Mouse (Mus musculus) heart, postnatal 10 days (tissue): Measurements from ENCODE around the gene Gfm1. TPM values are rescaled to one million over a fixed set of nuclear protein-coding genes. Genes with fewer than 3 reads are reported as not detected.

Source experiments
- DNase-seq, 2 experiments: peaks; one replicate each; pipeline ENCODE4 v3.0.0; 2021
- intact Hi-C: fragments of 180-260 bp; cut with DNase I; formaldehyde crosslinking; loops from one replicate; pipeline ENCODE4 v1.15.1; 2025
- total RNA-seq, 2 experiments: library from RNA; stranded (reverse); gene quantifications; 2 replicates each; pipeline ENCODE4 v1.2.3; 2021

Gfm1 gene
- total RNA-seq, 2 experiments from 2014 or later: 189 to 208 TPM

- no peak for DNase-seq
- intact Hi-C loops: no loop called here
Observed at GRCm38 (mm10) chr3:67493132-67493531, 63.2 kb downstream of the Gfm1 start.

- intact Hi-C loops: no loop called here
- DNase-seq: no peak
Observed at GRCm38 (mm10) chr3:67496310-67496709, 66.4 kb downstream of the Gfm1 start.

- no peak for DNase-seq
- intact Hi-C loops: no loop called here
Observed at GRCm38 (mm10) chr3:67497998-67498397, 68.1 kb downstream of the Gfm1 start.

DNA sequence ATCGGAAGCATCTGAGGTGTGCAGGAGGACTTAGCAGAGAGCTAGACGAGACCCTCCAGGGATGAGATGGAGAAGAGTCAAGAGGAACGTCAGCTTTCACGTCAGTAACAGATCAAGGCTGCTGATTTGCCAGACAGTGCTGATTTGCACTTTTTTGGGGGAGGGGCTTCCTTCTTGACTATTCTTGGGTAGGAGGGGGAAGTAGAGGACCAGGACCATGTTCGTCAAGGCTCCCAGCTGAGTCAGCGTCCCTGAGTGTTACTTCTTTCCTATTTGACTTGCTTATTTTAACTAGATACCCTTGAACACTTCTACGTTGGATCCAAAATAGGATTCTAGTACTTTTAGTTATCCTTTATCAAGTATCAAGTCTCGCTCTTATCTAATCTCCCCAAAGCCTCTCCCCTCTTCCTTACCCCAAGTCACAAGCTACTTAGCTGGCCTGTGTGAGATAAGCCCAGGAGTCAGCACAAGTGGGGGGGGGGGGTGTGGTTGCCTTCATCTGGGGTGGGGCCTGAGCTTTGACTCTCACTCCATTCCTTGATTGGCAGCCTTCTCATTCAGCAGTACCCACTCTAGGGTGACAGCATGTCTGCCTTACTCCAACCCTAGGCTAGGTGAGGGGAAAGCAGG is 69.0 kb downstream of the Gfm1 start:
- intact Hi-C loops: no loop called here
- DNase-seq: no peak

DNA sequence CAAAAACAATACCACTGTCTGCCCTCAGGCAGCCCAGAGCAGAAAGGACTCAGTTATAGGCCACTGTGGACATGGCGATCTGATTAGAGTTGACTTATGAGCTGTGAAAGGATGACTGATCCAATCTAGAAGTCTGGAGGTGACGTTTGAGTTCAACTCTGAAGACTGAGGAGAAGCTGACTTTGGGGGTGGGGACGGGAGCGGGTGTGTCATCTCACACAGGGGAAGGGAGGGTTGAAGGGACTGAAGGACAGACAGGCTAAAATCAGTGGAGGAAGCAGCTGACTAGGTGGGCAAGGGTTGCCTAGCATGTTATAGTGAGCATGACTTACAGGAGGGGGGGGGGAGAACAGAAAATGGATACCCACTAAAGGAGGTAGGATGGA is 69.5 kb downstream of the Gfm1 start:
- intact Hi-C loops: no loop called here

GRCm38 (mm10) chr3:67503878-67504277 is 74.0 kb downstream of the Gfm1 start:
- DNase-seq: no peak
- intact Hi-C loops: no loop called here

More for the DNA sequence above, 69.5 kb downstream of the Gfm1 start:
- DNase-seq: no peak

DNA sequence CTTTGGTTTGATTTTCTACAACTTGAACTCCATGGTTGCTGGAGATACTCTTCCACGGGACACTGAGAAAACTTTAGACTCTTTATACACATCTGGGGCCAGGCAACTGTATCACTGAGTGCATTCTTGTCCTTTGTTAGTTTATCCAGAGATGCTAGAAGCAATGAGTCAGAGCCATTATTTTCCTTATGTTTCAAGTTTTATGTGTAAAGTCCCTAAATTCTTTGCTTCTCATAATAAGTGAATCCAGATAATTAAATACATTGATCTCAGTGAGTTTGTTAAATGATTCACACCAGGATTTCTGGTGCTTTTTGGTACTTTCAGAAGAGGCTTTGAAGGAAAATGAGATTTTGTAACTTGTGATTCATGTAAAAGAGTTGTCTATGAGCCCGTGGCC is 75.4 kb downstream of the Gfm1 start:
- intact Hi-C loops: no loop called here
- DNase-seq: no peak

DNA sequence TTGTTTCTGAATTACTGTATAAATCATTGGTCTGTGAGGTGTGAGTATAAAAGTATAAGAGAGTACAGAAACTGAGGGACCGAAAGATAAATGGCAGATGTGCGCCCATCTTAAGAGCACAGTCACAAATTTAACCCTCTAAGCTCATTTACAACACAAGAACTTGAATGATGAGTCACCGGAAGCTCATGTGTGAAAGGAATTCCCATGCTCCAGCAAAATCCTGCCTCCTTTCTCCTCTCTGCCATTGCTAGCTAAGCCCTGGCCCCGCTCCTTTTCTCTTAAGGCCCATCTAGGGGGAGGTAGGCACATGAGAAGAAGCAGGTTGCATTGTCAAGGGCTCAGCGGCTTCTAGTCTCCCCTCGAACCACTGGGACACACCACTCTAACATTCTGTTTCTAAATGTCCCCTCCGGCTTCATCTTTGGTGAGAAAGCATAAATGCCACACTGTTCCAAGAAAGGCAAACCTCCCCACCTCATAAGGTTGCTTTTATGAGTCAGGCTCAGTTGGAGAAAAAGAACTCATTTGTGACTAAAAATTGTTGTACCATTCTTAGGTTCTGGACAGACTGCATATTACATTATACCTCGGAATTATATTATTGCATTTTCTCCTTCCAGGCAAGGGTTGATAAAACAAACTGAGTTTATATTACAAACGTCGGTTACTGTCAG is 78.5 kb downstream of the Gfm1 start:
- no peak for DNase-seq
- intact Hi-C loops: no loop called here

DNA sequence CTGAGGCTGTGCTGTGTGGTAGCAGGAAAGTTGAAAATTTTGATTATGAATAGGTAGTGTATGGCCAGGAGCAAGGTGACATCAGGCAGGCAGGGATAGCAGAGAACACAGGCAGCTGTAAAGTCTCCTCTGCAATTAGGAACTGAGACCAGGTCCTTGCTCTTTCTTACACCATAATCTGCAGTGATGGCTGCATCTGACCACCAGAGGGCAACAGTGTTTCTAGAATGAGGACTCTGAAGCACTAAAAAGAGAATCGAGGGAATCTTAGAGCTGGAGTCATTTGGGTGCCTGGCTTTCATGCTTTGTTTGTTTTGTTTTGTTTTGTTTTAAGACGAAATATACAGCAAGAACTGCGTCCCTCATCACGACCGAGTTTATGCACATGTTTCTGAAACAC is 82.9 kb downstream of the Gfm1 start:
- peak; percentile 77 to 86 for DNase-seq
- intact Hi-C loops: loop anchor here (1.0 to 2.0 kb wide), 2 partner anchors 55 to 532 kb away; no protein-coding TSS in a partner anchor

GRCm38 (mm10) chr3:67514801-67515273 is 84.9 kb downstream of the Gfm1 start:
- DNase-seq: peak; percentile 23 to 29
- intact Hi-C loops: no loop called here

GRCm38 (mm10) chr3:67515274-67515801 is 85.4 kb downstream of the Gfm1 start, which contains the start of gene Rarres1:
Gene Rarres1, minus strand, starts transcription at chr3:67515523.
- peak; percentile 23 to 46 for DNase-seq
- intact Hi-C loops: no loop called here

DNA sequence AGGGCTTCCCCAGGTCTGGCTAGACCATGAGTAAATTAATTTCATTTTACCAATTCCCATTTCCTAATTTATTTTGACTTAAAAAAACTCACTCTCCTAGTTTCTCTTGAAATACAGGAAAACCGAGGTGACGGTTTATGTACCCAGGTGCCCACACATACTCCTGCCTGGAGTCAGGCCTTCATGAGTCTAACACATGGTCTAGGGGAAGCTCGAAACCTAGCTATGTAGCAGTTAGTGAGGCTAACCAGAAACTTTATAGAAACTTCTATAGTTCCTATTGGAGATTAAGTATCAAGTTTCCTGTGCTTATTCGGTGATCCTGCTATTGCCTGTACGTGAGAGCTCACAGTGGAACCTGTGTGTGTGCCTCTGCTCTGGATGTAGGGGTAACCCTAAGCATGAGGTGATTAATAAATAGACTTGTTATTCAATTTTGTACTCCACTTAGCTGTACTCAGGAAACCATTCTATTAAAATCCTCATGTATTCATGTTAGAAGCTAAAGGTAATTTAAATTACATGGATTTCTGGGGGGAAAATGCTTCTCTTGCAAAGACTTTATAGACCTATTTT is 90.8 kb downstream of the Gfm1 start:
- intact Hi-C loops: no loop called here
- DNase-seq: no peak

DNA sequence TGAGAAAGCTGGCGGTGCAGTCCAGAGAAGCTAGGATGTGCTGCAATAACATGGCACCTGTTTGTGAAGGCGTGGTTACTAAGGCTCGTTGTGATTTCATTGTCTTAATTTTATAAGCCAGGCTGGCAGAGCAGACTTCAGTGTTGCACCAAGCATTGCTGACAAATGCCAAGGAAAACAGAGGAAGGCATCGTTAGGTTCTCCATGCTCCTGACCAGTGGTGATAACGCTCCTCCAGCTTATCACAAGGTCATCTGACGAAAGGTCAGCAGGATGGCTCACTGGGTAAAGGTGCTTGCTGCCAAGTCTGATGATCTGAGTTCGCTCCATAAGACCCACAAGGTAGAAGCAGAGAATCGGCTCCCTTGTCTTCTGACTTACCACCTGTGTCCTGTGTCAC is 92.8 kb downstream of the Gfm1 start:
- intact Hi-C loops: no loop called here
- DNase-seq: no peak

GRCm38 (mm10) chr3:67524768-67525167 is 94.9 kb downstream of the Gfm1 start:
- intact Hi-C loops: no loop called here
- no peak for DNase-seq

Other genes with a start within 250 kb of the Gfm1 start
- 100 to 1,000 TPM; 441 to 460 TPM for gene Mlf1, start 56.0 kb upstream of the Gfm1 start, total RNA-seq
- not detected for gene Gm17402, start 54.9 kb upstream of the Gfm1 start, total RNA-seq
- 10 to 100 TPM; 21.6 to 23.1 TPM for gene Lxn, start 33.8 kb downstream of the Gfm1 start, total RNA-seq
- gene Rarres1, start 85.4 kb downstream of the Gfm1 start, total RNA-seq: 1 to 10 TPM; 1.2 TPM
- gene Mfsd1, start 152.6 kb downstream of the Gfm1 start, total RNA-seq: 10 to 100 TPM; 40.0 to 42.8 TPM